Mouse (Mus musculus): Measurements from ENCODE around the gene Herc1. TPM values are rescaled to one million over a fixed set of nuclear protein-coding genes. Genes with fewer than 3 reads are reported as not detected.
"Not testable (repeated sequence)": the region's sequence is repeated elsewhere in the genome, so short reads cannot be mapped to it uniquely, and the experiment has no call there.

Herc1 gene
- total RNA-seq, 2 experiments from 2014 or later, result 36.8 to 40.2 TPM

DNA sequence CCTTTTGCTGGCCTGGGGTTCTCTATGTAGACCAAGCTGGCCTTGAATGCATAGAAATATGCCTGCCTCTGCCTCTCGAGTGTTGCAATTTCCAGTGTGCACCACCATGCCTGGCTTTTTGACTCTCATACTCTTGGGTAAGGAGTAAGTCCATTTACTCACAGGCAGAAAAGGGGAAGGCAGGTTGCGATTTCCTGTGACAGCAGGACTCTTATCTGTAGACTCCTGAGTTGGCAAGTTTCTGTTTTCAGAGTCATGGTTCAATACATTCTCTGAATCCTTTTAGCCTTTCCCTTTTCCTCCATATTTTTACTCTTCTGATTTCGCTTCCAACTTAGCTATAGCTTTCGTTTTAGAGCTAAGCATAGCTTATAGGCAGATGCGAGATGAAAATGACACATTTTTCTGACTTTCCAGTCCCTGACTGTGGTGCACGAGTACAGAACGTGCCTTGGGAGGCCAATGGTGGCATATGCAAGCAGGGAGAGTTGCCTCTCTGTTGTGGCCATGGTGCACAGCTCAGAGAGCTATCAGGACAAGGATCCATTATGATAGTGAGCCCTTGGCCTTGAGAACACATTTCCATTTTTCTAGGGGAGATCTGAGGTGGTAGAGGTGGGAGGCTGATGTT lies 2.7 kb upstream of the Herc1 start:
- intact Hi-C loops (cut with DNase I), result no loop called here
- no peak for DNase-seq

DNA sequence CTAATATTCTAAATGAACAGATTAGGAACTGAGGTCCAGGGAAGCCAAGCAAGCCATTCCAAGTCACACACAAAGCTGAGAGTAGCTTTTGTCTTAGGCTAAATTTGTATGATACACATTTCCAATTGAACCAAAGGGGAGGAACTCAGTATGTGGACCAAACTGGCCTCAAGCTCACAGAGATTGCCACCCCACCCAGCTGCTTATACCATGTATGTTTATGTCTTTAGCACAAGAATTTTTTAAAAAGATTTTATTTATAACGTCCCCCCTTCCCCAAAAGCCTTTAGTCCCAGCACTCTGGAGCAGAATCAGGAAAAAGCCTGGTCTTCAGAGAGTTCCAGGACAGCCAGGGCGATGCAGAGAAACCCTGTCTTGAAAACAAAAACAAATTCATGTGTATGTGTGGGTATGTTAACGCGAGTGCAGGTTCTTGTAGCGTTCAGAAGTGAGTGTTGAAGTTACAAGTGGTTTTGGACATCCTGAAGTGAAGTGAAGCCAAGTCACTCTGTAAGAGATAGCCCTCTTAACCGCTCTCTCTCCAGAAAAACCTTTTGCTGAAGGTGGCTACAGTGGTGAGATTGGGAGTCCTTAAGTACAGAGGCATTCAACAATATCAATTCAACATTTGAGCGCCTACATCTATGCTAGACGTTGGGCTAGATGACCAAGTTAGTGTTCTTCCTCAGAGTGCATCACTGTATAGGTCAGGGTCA lies 948 bp upstream of the Herc1 start:
- no peak for DNase-seq
- intact Hi-C loops (cut with DNase I), result no loop called here

DNA sequence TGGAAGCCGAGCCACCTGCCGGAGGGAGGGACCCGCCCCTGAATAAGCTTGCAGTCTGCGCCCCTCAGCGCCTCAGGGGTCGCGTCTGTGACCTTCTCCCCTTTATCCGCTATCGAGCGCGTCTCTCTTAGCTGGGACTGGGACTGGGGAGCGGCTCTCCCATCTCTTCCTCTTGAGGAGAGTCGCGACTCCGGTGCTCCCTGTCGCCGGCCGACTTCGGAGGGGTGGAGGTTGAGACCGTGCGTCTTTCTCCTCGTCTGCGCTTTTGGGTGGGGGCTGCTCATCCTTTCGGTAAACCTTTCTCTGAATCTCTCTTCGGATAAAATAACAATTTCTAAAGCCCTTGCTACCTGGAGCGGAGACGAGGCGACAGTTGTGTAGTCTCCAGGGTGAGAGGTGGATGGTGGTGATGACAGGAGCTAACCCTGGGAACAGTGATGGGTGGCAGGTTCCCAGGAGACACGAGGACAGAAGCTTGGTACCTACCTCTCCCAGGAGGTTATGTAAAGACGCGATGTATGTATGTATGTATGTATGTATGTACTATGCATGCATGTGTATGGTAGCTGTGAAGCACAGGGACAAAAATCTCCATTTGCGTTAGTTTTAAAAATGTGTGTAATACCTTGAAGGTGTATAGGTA lies 659 bp downstream of the Herc1 start:
- intact Hi-C loops (cut with DNase I), result loop anchor here (5.0 kb wide), 1 partner anchor 69 kb away; no protein-coding TSS in a partner anchor
- DNase-seq, result no peak

DNA sequence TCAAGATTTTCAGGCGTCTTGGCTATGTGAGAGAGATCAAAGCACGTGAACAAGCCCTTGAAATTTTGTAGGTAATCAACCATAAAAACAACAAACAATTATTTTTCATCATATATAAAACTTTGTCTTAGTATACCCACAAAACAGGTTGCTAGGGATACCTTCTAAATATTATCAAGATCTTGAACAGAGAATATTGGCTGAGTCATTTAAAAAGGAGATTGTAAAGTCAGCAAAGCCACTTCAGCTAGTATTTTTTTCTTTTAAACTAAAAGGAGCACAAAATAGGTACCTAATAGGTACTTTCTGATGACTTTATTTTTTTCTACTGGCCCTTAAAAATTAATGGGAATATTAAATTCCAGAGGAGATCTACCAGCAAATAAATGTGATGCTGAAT lies 2.5 kb downstream of the Herc1 start:
- DNase-seq, result no peak
- intact Hi-C loops (cut with DNase I), result loop anchor here (5.0 kb wide), 1 partner anchor 70 kb away; no protein-coding TSS in a partner anchor

DNA sequence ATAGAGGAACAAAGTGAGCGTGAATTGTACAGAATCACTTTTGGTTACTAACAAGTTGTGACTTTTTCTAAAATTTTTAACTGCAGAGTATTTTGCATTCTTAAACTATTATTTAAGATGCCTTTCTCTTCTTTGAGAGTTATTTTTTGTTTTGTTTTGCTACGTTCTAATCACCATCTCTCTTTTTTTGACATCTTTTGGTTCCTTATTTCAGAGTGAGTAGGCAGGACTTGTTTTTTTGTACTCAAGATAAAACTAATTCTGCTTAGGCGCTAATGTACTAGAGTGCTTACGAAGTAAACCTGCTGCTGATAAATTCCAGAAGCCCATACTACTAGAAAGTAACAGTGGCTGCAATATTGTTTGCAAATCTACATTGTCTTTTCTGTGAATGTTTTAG lies 8.9 kb downstream of the Herc1 start:
- intact Hi-C loops (cut with DNase I), result no loop called here

DNA sequence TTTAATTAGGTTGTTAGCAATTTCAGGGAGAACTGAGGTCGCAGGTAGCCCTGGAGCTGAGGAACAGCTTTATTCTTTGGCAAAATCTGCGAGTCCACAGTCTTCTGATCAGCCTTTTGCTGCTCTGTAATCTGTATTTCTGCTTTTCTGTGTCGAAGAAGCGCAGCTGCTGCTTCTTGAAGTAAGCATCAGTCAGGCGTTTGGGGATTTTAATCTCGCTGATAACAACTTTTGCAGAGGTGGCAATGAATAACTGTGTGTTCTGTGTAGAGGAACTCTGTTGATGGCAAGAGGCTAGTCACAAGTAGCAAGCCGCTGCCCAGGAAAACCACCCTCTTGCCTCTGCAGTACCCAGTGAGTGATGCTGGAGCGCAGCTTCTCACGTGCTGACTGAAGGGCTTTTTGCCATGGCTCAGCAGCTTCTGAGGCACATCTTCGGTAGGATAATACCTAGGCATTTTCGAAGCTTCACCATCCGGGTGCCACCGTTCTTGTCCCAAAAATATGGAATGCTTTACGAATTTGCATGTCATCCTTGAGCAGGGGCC lies 10.0 kb downstream of the Herc1 start:
- peak in 1 of 2 experiments; percentile 16 for DNase-seq
- intact Hi-C loops (cut with DNase I), result no loop called here

More for the DNA sequence above, 8.9 kb downstream of the Herc1 start:
- DNase-seq, result no peak

DNA sequence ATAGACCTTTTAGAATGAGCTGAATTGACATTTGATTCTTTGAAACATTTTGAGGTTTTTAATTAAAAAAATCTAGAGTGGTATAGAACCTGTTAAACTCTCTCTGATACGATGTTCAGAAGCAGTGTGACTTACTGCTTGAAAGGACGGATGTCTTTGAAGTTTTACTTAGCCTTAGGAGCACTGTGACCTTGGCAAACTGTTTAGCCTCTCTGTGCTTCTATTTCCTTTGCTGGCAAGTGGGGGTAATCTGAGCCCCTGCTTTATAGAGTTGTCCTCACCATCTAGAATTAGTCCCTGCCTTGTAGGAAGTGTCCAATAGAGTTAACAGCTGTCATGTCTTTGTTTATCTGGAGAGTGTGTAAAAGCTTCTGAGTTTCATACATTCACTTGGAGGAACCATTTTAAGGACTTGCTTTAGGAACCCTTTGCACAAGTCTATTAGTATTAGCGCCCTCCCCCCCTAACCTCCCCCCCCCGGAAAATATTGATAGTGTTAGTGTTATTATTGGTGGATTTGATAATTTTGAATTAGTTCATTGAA lies 18.7 kb downstream of the Herc1 start:
- DNase-seq, result no peak
- intact Hi-C loops (cut with DNase I), result no loop called here

DNA sequence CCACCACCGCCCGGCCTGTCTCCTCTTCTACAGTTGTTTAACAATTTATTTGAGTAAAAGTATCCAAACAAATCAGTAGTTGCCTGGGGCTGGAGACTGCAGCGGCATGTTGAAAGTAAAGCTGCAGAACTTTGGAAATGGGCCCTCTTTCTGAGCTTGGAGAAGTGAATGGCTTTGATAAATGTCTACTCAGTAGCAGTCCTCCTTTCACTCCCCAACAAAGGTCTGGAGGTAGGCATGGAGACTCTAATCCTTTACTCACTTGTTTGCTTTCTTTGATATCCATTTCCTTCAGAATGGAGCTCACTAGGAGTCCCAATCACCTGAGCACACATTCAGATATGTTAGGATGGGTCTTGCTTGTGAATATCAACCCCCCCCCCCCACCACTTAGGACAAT lies 20.1 kb downstream of the Herc1 start:
- intact Hi-C loops (cut with DNase I), result no loop called here
- no peak for DNase-seq

DNA sequence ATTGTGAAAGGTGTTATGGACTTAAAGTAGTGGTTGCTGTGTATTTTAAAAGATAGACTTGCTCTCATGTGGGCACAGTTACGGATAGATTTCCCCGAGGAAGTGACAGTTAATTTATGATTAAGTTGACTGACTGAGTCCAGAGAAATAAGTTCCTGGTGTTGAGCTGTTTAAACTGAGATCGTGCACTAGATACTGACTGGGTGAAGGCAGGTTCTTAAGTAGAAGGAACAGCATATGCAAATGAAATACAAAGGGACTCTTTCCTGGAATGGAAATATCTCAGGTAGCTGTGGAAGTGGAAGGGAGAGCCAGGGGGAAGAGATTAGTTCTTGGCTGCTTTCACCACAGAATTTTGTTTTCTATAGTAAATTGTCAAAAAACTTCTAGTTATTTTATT lies 20.6 kb downstream of the Herc1 start:
- intact Hi-C loops (cut with DNase I), result no loop called here
- DNase-seq, result no peak

DNA sequence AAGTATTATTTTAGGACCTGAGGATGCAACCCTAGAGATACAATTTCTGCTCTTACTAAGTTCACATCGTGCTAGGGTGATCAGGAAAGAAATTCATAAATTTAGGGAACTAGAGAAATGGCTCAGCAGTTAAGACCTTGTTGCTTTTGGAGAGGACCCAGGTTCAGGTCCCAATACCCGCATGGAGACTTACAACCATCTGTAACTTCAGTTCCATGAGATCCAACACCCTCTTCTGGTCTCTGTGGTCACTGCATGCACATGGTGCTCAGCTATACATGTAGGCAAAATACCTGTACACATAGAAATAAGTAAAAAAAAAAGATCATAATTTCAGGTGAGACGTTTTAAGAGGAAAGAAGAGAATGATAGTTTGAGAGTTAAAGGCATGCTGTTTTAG lies 23.2 kb downstream of the Herc1 start:
- no peak for DNase-seq
- intact Hi-C loops (cut with DNase I), result no loop called here

DNA sequence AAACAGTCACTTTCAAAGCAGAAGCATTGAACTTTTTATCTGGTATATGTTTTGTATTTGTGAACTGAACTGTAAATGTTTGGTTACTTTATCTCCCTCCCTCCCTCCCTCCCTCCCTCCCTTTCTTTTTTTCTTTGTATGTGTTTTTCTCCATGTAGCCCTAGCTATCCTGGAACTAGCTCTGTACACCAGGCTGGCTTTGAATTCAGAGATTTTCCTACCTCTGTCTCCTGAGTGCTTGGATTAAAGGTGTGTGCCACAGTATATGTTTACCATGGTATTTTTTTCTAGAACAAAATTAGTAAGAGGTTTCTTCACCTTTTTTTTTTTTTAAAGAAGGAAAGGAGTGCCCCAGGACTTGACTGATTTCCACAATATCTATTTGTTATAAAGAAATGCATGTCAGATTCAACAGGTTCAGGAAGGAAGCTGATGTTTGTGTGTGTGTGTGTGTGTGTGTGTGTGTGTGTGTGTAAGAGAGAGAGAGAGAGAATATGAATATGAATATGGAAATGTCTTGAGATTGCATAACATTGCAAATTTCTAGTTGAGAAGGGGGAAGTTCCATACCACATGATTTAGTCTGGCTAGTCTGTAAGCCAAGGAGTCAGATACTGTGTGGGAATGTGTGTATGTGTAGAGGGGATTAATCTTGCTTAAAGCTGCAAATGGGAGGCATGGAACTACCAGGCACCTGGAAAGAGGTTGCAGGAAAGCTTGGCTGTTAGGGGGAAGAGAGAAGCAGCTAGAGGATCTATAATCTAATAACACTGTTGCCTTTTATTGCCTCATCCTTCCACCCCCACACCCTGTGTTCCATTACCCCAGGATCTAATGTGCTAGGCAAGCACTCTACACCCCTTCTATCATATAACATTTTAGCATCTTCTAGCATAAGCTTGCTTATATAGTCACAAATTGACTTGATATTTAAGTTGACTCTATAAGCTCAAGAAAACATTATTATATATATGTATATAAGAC lies 24.5 kb downstream of the Herc1 start:
- DNase-seq, result no peak
- intact Hi-C loops (cut with DNase I), result loop anchor here (5.0 kb wide), 1 partner anchor 232 kb away; no protein-coding TSS in a partner anchor

DNA sequence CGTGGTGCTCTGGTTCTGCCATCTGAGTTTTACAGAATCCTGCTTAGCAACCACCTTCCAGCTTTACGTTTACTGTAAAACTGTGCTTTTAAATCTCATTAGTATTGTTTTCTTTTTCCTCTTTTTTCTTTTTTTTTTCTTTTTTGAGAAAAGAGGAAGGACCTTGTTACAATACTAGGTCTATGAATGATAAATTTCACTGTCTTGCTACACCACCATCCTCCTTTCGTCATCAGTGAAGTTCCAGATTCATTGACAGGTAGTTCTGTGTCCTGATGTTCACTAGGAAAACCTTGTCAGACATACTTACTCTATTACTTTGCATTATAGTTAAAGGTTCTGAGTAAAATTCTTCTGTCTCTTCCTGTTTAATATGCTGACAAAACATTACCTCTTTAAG lies 33.2 kb downstream of the Herc1 start:
- DNase-seq, result no peak
- intact Hi-C loops (cut with DNase I), result loop anchor here (5.0 kb wide), 1 partner anchor 101 kb away; no protein-coding TSS in a partner anchor

DNA sequence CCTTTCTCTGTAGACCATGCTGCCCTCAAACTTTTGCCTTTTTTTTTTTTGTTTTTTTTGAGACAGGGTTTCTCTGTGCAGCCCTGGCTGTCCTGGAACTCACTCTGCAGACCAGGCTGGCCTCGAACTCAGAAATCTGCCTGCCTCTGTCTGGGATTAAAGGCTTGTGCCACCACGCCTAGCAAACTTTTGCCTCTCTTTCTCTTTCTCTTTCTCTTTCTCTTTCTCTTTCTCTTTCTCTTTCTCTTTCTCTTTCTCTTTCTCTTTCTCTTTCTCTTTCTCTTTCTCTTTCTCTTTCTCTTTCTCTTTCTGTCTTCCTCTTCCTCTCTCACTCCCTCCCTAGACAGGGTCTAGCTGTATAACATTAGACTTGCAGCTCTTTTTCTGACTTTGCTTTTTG lies 40.1 kb downstream of the Herc1 start:
- DNase-seq; intact Hi-C loops (cut with DNase I): not testable (repeated sequence)

DNA sequence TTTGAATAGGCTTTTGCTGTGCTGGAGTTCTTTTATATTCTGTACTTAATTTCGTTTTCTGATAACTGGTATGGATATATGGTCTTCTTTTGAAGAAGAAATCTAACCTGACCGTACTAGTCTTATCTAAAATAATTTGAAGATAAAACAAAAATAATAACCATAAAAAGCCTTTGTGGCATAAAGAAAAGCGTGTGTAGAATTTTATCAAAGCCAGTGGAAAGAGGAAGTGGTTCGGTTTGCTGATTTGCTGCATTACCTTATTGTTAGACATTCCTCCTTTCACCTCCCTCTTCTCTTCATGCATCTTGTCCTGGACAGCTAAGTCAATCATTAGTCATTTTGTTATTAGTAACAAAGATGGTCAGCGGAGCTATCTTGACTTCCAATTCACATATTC lies 43.1 kb downstream of the Herc1 start:
- no peak for DNase-seq
- intact Hi-C loops (cut with DNase I), result no loop called here

DNA sequence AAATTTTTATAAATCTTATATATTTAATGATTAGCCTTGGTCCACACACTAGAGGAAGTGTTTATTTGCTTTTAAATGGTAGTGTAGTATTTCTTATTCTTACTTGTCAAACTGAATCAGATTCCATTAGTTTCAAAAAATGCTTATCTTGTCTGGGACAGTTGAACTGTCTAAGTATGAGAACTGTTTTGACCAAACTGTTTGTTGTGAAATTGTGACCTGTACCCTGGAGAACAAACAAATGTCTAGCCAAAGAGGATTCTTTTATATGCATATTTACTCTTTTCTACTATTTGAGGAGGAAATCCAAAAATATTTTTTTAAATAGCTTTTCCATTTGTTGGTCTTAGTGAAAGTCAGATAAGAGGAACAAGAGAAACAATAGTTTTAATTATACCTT lies 73.2 kb downstream of the Herc1 start:
- intact Hi-C loops (cut with DNase I), result no loop called here
- no peak for DNase-seq

DNA sequence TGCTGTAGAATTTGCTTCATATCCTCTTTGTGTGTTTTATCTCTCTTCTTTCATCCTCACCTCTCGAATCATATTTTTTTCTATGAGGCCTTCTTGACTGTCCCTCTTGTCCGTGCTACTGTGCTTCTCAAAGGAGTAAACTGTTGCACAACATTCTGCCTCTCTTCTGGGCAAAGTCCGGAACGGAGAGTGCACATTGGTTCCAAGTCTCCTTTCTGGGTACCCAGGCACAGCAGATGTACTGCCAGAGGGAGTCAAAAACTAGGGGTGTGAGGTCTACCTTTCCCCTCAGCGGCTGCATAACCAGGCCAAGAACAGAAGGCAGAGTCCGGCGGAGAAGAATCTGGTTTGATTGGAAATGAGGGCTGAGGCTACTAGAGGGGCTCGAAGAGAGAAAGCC lies 89.8 kb downstream of the Herc1 start:
- intact Hi-C loops (cut with DNase I), result loop anchor here (5.0 kb wide), 1 partner anchor 43 kb away; no protein-coding TSS in a partner anchor

DNA sequence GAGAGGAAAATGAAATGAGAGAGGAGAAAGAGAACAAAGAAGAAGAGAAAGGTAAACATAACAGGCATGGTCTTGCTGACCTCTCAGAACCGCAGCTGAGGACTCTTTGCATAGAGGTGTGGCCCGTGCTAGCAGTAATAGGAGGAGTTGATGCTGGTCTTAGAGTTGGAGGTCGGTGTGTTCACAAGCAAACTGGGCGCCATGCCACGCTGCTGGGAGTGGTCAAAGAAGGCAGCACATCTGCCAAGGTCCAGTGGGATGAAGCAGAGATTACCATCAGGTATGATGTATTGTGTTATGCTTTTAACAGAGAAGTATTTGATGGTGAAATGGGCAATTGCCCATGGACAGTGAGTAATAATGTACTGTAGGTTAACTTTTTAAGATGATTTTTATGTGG lies 98.0 kb downstream of the Herc1 start:
- no peak for DNase-seq
- intact Hi-C loops (cut with DNase I), result no loop called here

More for the DNA sequence above, 89.8 kb downstream of the Herc1 start:
- no peak for DNase-seq

DNA sequence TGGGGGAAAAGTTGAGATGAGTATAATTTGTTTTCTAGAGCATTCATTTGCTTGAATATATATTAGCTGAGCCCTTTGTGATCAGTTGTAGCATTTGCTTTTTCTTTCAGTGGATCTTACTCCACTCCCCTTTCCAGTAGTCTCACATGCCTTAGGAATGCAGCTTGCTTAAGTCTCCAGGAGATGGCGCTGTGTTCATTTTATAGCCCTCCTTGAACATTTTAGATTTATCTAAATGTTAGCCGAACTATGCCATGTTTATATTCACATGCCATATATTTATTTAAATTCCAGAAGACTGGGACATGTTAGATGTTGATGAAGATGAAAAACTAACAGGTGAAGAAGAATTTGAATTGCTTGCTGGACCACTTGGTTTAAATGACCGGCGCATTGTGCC lies 114.8 kb downstream of the Herc1 start:
- DNase-seq, result peak in 1 of 2 experiments; percentile 7
- intact Hi-C loops (cut with DNase I), result loop anchor here (2.0 to 5.0 kb wide), 2 partner anchors 322 to 360 kb away; no protein-coding TSS in a partner anchor

DNA sequence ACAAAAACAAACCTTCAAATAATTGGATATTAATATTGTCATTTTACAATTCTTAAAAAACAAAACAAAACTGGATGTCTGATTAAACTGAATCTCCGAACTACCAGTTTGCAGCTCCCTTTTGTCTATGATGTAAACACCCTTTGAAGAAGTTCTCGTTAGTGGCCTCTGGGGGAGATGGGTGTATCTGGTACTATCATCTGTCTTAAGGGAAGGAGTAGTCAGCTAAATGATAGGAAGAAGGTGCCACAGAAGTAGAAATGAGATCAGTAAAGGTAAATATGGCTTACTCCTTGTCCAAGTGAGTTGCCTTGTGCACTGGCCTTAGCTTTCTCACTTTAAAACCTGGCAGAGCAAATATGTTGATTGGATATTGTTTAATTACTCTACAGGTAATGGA lies 127.5 kb downstream of the Herc1 start:
- intact Hi-C loops (cut with DNase I), result no loop called here
- DNase-seq, result no peak

DNA sequence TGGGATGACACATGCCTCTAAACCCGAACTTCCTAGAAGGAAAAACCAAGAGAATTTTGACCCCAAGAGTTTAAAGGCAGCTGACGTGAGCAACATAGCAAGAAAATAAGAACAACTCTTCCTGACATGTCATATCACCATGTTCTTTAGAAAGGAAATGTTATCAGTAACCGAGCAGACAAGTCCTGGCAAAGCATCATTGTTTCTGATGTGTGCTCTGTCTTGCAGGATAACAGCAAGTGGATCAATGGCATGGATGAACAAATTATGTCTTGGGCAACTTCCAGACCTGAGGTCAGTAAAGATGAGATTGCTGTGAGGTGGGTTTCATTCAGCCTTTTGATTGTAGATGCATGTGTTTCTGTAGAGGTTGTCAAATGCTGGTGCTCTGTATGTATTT lies 133.2 kb downstream of the Herc1 start:
- intact Hi-C loops (cut with DNase I), result no loop called here
- DNase-seq, result no peak

Measured in heart, postnatal 36 days (tissue).